Mouse (Mus musculus): ENCODE results near the gene Bola2.

GRCm38 (mm10) chr7:126700063-126701015, 5.1 kb downstream of the Bola2 start:
- no peak for TF ChIP-seq CTCF (IDR thresholded peaks at IDR 0.05; ENCODE audit: control insufficient read depth, insufficient read depth, low read length)
- no peak for TF ChIP-seq POLR2A (IDR thresholded peaks at IDR 0.05; ENCODE audit: borderline replicate concordance, control insufficient read depth, low read depth, low read length)

Measured in bone marrow, adult 2 months (tissue).